Mouse (Mus musculus): Measurements from ENCODE around the gene Nkx2-5.

- TF ChIP-seq CTCF (IDR thresholded peaks at IDR 0.05; ENCODE audit: low read depth) (no peak), EP300 (optimal IDR thresholded peaks at IDR 0.05) (no peak)
These were observed 5.7 kb upstream of the Nkx2-5 start for GRCm38 (mm10) chr17:26850358-26851135.
